Mouse (Mus musculus) forebrain, postnatal 0 days (tissue): Measurements from ENCODE around the gene Cnot3. TPM values are rescaled to one million over a fixed set of nuclear protein-coding genes. Genes with fewer than 3 reads are reported as not detected.
"Not testable (repeated sequence)": the region's sequence is repeated elsewhere in the genome, so short reads cannot be mapped to it uniquely, and the experiment has no call there.

Source experiments
- ATAC-seq: fragments of 200-750 bp; cut with Nextera tagmentation; 2 replicates; pipeline ENCODE4 v1.8.0; 2017; ENCODE audit warnings: mild to moderate bottlenecking, moderate library complexity
- DNase-seq: peaks from one replicate; pipeline ENCODE4 v3.0.0-alpha.2; 2015
- H3K27ac ChIP-seq: fragments of 300-500 bp; sonication (generic); 2 replicates; pipeline ENCODE4 v1.5.1; 2014; ENCODE audit warnings: low read depth, mild to moderate bottlenecking, antibody characterized with exemption, low read length, moderate library complexity, mixed read lengths
- H3K27me3 ChIP-seq: fragments of 300-500 bp; sonication (generic); 2 replicates; pipeline ENCODE4 v1.6.1; 2014; ENCODE audit warnings: mild to moderate bottlenecking, low read length, mixed read lengths; ENCODE audit not compliant: insufficient read depth
- H3K36me3 ChIP-seq: fragments of 300-500 bp; sonication (generic); 2 replicates; pipeline ENCODE4 v1.6.1; 2014; ENCODE audit warnings: mild to moderate bottlenecking, moderate library complexity; ENCODE audit not compliant: insufficient read depth
- H3K4me1 ChIP-seq: fragments of 300-500 bp; sonication (generic); 2 replicates; pipeline ENCODE4 v1.6.1; 2014; ENCODE audit warnings: antibody characterized with exemption; ENCODE audit not compliant: insufficient read depth
- H3K4me2 ChIP-seq: fragments of 300-500 bp; sonication (generic); 2 replicates; pipeline ENCODE4 v1.6.1; 2014; ENCODE audit warnings: low read depth, mild to moderate bottlenecking, moderate library complexity
- H3K4me3 ChIP-seq: fragments of 300-500 bp; sonication (generic); 2 replicates; pipeline ENCODE4 v1.5.1; 2014; ENCODE audit warnings: low read depth, low read length, mixed read lengths
- H3K9ac ChIP-seq: fragments of 300-500 bp; sonication (generic); 2 replicates; pipeline ENCODE4 v1.6.1; 2014; ENCODE audit warnings: mild to moderate bottlenecking
- H3K9me3 ChIP-seq: fragments of 300-500 bp; sonication (generic); 2 replicates; pipeline ENCODE4 v1.6.1; 2016; ENCODE audit warnings: low read length
- CTCF ChIP-seq: sonication (generic); IDR thresholded peaks from 2 replicates; pipeline ENCODE4 v1.5.1; 2016; ENCODE audit warnings: antibody characterized with exemption, control low read depth, low read depth
- WGBS: fragments of 180-500 bp; shearing (Covaris S2); extraction: QIAGEN DNeasy Blood & Tissue Kit; methylation state at CpG from one replicate; pipeline ENCODE4 v1.1.7; 2014; 5-methylcytosine and 5-hydroxymethylcytosine counted together
- polyA plus RNA-seq: library from polyadenylated mRNA; unstranded; fragments of >200 nt; fragmentation: Nextera tagmentation; extraction: Ambion mirVana; gene quantifications from 2 replicates; pipeline ENCODE4 v1.2.1, GENCODE M21; 2015
- total RNA-seq: library from RNA; depleted of rRNA; stranded (reverse); fragments of >200 nt; gene quantifications from 2 replicates; pipeline ENCODE4 v1.2.3, GENCODE M21; 2014

Gene Cnot3
- total and polyA plus RNA-seq, 2 experiments from 2014 or later = 19.8 to 35.4 TPM

GRCm38 (mm10) chr7:3698471-3698870 lies 53.4 kb downstream of the Cnot3 start:
- 96% methylated on average over 6 of the region's 6 CpGs for WGBS
- H3K9me3 ChIP-seq = no peaks in the 10 kb centered on the region
- 0 out of 2 replicates have a peak, but pooled peaks cover 2% of the 10 kb centered on the region for H3K4me1 ChIP-seq
- no peak overlapping the region for H3K4me3 ChIP-seq
- no peak overlapping the region for H3K9ac ChIP-seq
- no peak overlapping the region for H3K4me2 ChIP-seq
- no peaks in the 10 kb centered on the region for H3K27me3 ChIP-seq
- H3K36me3 ChIP-seq = peaks cover 39% of the 10 kb centered on the region
- TF ChIP-seq CTCF = no peak
- no peak overlapping the region for H3K27ac ChIP-seq
- ATAC-seq (no peak), DNase-seq (no peak)

- WGBS = 22% methylated on average over 6 of the region's 6 CpGs
- Histone ChIP-seq H3K36me3 (peaks cover 45% of the 10 kb centered on the region), H3K4me1 (peaks cover 16% of the 10 kb centered on the region), H3K9me3 (no peaks in the 10 kb centered on the region), H3K4me3 (peak overlapping the region; percentile 64), H3K27ac (peak overlapping the region; percentile 95), H3K9ac (peak overlapping the region; percentile 72), H3K4me2 (peak overlapping the region; percentile 70), H3K27me3 (no peaks in the 10 kb centered on the region)
- ATAC-seq (peak; percentile 42), DNase-seq (no peak)
- TF ChIP-seq CTCF = no peak
Observed at GRCm38 (mm10) chr7:3703148-3703878, 58.2 kb downstream of the Cnot3 start.

GRCm38 (mm10) chr7:3703879-3704441 lies 58.9 kb downstream of the Cnot3 start, which contains the start of gene Rps9:
Gene Rps9 (plus strand): TSS chr7:3703993.
- ATAC-seq (peak; percentile 96), DNase-seq (peak; percentile 99)
- Histone ChIP-seq H3K4me3 (peak within 1 kb of the TSS; percentile 64), H3K4me1 (peaks cover 16% of the 10 kb centered on the region), H3K27ac (peak within 1 kb of the TSS; percentile 95), H3K4me2 (peak within 1 kb of the TSS; percentile 70), H3K9me3 (no peaks in the 10 kb centered on the region), H3K9ac (peak within 1 kb of the TSS; percentile 72), H3K36me3 (peaks cover 39% of the 10 kb centered on the region), H3K27me3 (no peaks in the 10 kb centered on the region)
- WGBS = 3% methylated on average over 42 of the region's 42 CpGs
- TF ChIP-seq CTCF = peak; percentile 49; the same call in 1 of the 2 replicates

- DNase-seq (no peak), ATAC-seq (peak; percentile 71)
- peak overlapping the region; percentile 95 for H3K27ac ChIP-seq
- WGBS = under 1% methylated on average over 20 of the region's 20 CpGs
- peak overlapping the region; percentile 64 for H3K4me3 ChIP-seq
- no peak for TF ChIP-seq CTCF
- H3K9me3 ChIP-seq = no peaks in the 10 kb centered on the region
- H3K36me3 ChIP-seq = peaks cover 36% of the 10 kb centered on the region
- peak overlapping the region; percentile 70 for H3K4me2 ChIP-seq
- H3K4me1 ChIP-seq = peaks cover 16% of the 10 kb centered on the region
- H3K9ac ChIP-seq = peak overlapping the region; percentile 72
- no peaks in the 10 kb centered on the region for H3K27me3 ChIP-seq
Observed at GRCm38 (mm10) chr7:3704475-3704874, 59.4 kb downstream of the Cnot3 start.

- not testable (repeated sequence) for H3K9me3 ChIP-seq, DNase-seq, H3K27me3 ChIP-seq, H3K27ac ChIP-seq, ATAC-seq
- Histone ChIP-seq H3K9ac (peak overlapping the region; percentile 72), H3K4me2 (peak overlapping the region; percentile 70), H3K4me3 (peak overlapping the region; percentile 64), H3K4me1 (peaks cover 16% of the 10 kb centered on the region), H3K36me3 (peaks cover 29% of the 10 kb centered on the region)
- 9% methylated on average over 6 of the region's 7 CpGs for WGBS
Observed at GRCm38 (mm10) chr7:3705461-3705860, 60.4 kb downstream of the Cnot3 start.

GRCm38 (mm10) chr7:3705911-3706310 lies 60.8 kb downstream of the Cnot3 start:
- Histone ChIP-seq H3K9ac (peak overlapping the region; percentile 72; the same call in 1 of the 2 replicates), H3K9me3 (no peaks in the 10 kb centered on the region), H3K4me3 (peak overlapping the region; percentile 64), H3K36me3 (peaks cover 26% of the 10 kb centered on the region), H3K4me2 (peak overlapping the region; percentile 70), H3K27ac (no peak overlapping the region), H3K4me1 (peaks cover 16% of the 10 kb centered on the region), H3K27me3 (no peaks in the 10 kb centered on the region)
- DNase-seq (no peak), ATAC-seq (no peak)
- WGBS = 35% methylated on average over 6 of the region's 6 CpGs
- no peak for TF ChIP-seq CTCF

- Histone ChIP-seq H3K4me3 (peak overlapping the region; percentile 64; the same call in 1 of the 2 replicates), H3K27me3 (no peaks in the 10 kb centered on the region)
- WGBS = 36% methylated on average over 11 of the region's 11 CpGs
Observed at GRCm38 (mm10) chr7:3706343-3706934, 61.4 kb downstream of the Cnot3 start.

More at GRCm38 (mm10) chr7:3706343-3706934, 61.4 kb downstream of the Cnot3 start:
- ATAC-seq = no peak
- no peak overlapping the region for H3K27ac ChIP-seq
- no peaks in the 10 kb centered on the region for H3K9me3 ChIP-seq
- H3K4me2 ChIP-seq = peak overlapping the region; percentile 70
- H3K9ac ChIP-seq = no peak overlapping the region
- no peak for TF ChIP-seq CTCF
- peaks cover 16% of the 10 kb centered on the region for H3K4me1 ChIP-seq
- H3K36me3 ChIP-seq = peaks cover 21% of the 10 kb centered on the region
- no peak for DNase-seq
